Mouse (Mus musculus): Measurements from ENCODE around the gene Hax1.

GRCm38 (mm10) chr3:89956177-89956971, 42.2 kb downstream of the Hax1 start:
- TF ChIP-seq CTCF (IDR thresholded peaks at IDR 0.05; ENCODE audit: low read depth, low read length) (no peak), POLR2A (IDR thresholded peaks at IDR 0.05; ENCODE audit: borderline replicate concordance, low read depth, low read length) (no peak)
